Mouse (Mus musculus): ENCODE results near the gene Trim25. TPM values are rescaled to one million over a fixed set of nuclear protein-coding genes. Genes with fewer than 3 reads are reported as not detected.

The Trim25 gene
- polyA plus RNA-seq (2014; fragmentation: Nextera tagmentation; extraction: Ambion mirVana): 11.5 and 13.2 TPM in 2 replicates

DNA sequence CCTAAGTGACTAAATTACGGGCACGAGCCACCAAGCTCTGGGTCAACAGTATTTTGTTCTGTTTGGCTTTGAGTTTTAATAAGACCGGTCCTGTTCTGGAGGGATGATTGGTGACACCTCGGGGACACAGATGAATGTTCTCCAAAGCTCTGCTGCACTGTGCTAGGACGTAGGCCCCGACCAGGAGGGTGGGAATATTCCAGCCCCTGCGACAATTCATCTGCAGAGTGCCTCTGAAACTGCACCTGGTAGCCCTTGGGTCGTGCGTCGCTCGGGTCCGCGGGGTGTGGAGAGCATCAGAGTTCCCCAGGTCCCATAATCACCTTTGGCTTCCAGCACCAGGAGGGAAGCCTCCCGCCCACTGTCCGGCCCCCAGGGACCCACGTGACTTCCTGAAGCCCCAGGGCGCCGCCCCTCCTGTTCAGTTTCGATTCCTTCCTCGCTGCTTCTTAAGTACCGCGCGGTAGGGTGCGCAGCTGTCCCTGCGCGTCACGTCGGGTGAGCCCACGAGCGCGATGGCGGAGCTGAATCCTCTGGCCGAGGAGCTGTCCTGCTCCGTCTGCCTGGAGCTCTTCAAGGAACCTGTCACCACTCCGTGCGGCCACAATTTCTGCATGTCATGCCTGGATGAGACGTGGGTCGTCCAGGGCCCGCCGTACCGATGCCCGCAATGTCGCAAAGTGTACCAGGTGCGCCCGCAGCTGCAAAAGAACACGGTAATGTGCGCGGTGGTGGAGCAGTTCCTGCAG is at the start of gene Trim25:
Gene Trim25 (plus strand): TSS at position 403 of the 749 bp plus-strand sequence.
- peak; percentile 90 for ATAC-seq (ENCODE audit: low FRiP score, low TSS enrichment)
- Histone ChIP-seq H3K36me3 (ENCODE audit: control insufficient read depth, insufficient read depth, low read length) (no peaks in the 10 kb centered on the region), H3K4me3 (ENCODE audit: low read length) (peak within 1 kb of the TSS; percentile 45), H3K27ac (ENCODE audit: low read depth, low read length) (no peak within 1 kb of the TSS; the same call in 1 of the 2 replicates), H3K27me3 (ENCODE audit: control insufficient read depth, insufficient read depth, low read length) (no peaks in the 10 kb centered on the region), H3K4me2 (replicated peaks; ENCODE audit: low read depth, low read length) (peak within 1 kb of the TSS; percentile 43), H3K9ac (ENCODE audit: low read depth, low read length) (peak within 1 kb of the TSS; percentile 61), H3K9me3 (ENCODE audit: control insufficient read depth, low read length) (no peaks in the 10 kb centered on the region), H3K4me1 (ENCODE audit: control insufficient read depth, insufficient read depth, low read length) (peaks cover 10% of the 10 kb centered on the region; the same call in 1 of the 2 replicates)
- 3% methylated on average over 48 of the region's 48 CpGs for WGBS

- no peaks in the 10 kb centered on the region for H3K9me3 ChIP-seq (ENCODE audit: control insufficient read depth, low read length)
- no peak overlapping the region for H3K4me3 ChIP-seq (ENCODE audit: low read length)
- no peaks in the 10 kb centered on the region for H3K27me3 ChIP-seq (ENCODE audit: control insufficient read depth, insufficient read depth, low read length)
- 84% methylated on average over 8 of the region's 8 CpGs for WGBS
- H3K36me3 ChIP-seq (ENCODE audit: control insufficient read depth, insufficient read depth, low read length): peaks cover 19% of the 10 kb centered on the region
- 0 out of 2 replicates have a peak, but pooled peaks cover 7% of the 10 kb centered on the region for H3K4me1 ChIP-seq (ENCODE audit: control insufficient read depth, insufficient read depth, low read length)
- H3K9ac ChIP-seq (ENCODE audit: low read depth, low read length): no peak overlapping the region
- no peak overlapping the region for H3K4me2 ChIP-seq (replicated peaks; ENCODE audit: low read depth, low read length)
- no peak for ATAC-seq (ENCODE audit: low FRiP score, low TSS enrichment)
- no peak overlapping the region for H3K27ac ChIP-seq (ENCODE audit: low read depth, low read length)
Observed at GRCm38 (mm10) chr11:88949802-88950639, 49.2 kb upstream of the Trim25 start.

- 87% methylated on average over 13 of the region's 13 CpGs for WGBS
- Histone ChIP-seq H3K27ac (ENCODE audit: low read depth, low read length) (no peak overlapping the region), H3K27me3 (ENCODE audit: control insufficient read depth, insufficient read depth, low read length) (no peaks in the 10 kb centered on the region), H3K9me3 (ENCODE audit: control insufficient read depth, low read length) (no peaks in the 10 kb centered on the region), H3K4me1 (ENCODE audit: control insufficient read depth, insufficient read depth, low read length) (0 out of 2 replicates have a peak, but pooled peaks cover 7% of the 10 kb centered on the region), H3K9ac (ENCODE audit: low read depth, low read length) (no peak overlapping the region; the same call in 1 of the 2 replicates), H3K36me3 (ENCODE audit: control insufficient read depth, insufficient read depth, low read length) (peaks cover 14% of the 10 kb centered on the region), H3K4me3 (ENCODE audit: low read length) (no peak overlapping the region), H3K4me2 (replicated peaks; ENCODE audit: low read depth, low read length) (no peak overlapping the region)
- no peak for ATAC-seq (ENCODE audit: low FRiP score, low TSS enrichment)
Observed at GRCm38 (mm10) chr11:88950640-88951250, 48.4 kb upstream of the Trim25 start.

DNA sequence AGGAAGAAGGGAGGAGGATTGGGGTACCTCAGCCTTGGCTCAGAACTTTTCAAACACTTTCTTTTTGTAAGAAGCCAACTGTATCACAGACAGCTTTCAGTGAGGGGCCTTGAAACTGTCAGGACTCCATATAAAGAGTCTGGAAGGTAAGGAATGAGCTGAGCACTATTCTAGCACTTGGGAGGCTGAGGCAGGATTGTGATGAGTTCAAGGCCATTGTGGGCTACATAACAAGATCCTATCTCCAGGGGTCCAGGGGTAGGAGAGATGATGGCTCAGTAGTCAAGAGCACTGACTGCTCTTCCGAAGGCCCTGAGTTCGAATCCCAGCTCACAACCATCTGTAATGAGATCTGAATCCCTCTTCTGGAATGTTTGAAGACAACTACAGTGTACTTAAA is 47.6 kb upstream of the Trim25 start:
- H3K4me2 ChIP-seq (replicated peaks; ENCODE audit: low read depth, low read length): no peak overlapping the region
- no peaks in the 10 kb centered on the region for H3K9me3 ChIP-seq (ENCODE audit: control insufficient read depth, low read length)
- 0 out of 2 replicates have a peak, but pooled peaks cover 7% of the 10 kb centered on the region for H3K4me1 ChIP-seq (ENCODE audit: control insufficient read depth, insufficient read depth, low read length)
- WGBS: 97% methylated on average over 2 of the region's 2 CpGs
- H3K4me3 ChIP-seq (ENCODE audit: low read length): no peak overlapping the region
- no peak overlapping the region for H3K27ac ChIP-seq (ENCODE audit: low read depth, low read length)
- peaks cover 14% of the 10 kb centered on the region for H3K36me3 ChIP-seq (ENCODE audit: control insufficient read depth, insufficient read depth, low read length)
- H3K9ac ChIP-seq (ENCODE audit: low read depth, low read length): no peak overlapping the region
- ATAC-seq (ENCODE audit: low FRiP score, low TSS enrichment): no peak
- H3K27me3 ChIP-seq (ENCODE audit: control insufficient read depth, insufficient read depth, low read length): no peaks in the 10 kb centered on the region

DNA sequence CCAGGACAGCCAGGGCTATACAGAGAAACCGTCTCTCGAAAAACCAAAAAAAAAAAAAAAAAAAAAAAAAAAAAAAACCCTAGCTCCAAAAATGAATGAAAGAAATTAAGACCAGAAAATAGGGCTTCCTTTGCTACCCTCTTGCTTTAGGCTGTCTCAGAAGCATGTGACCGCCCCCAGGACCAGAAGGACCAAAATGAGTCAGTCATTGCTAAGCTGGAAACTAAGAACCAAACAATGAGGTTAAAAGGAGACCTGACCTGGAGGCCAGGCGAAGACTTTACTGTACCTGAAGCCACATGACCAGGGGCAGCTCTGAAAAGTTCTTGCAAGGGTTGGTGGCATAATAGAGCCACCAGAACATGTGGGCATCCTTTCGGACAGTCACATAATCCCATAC is 47.1 kb upstream of the Trim25 start:
- H3K9me3 ChIP-seq (ENCODE audit: control insufficient read depth, low read length): no peaks in the 10 kb centered on the region
- 0 out of 2 replicates have a peak, but pooled peaks cover 7% of the 10 kb centered on the region for H3K4me1 ChIP-seq (ENCODE audit: control insufficient read depth, insufficient read depth, low read length)
- 92% methylated on average over 5 of the region's 5 CpGs for WGBS
- no peak for ATAC-seq (ENCODE audit: low FRiP score, low TSS enrichment)
- H3K4me3 ChIP-seq (ENCODE audit: low read length): no peak overlapping the region
- H3K4me2 ChIP-seq (replicated peaks; ENCODE audit: low read depth, low read length): no peak overlapping the region
- H3K27me3 ChIP-seq (ENCODE audit: control insufficient read depth, insufficient read depth, low read length): no peaks in the 10 kb centered on the region
- no peak overlapping the region for H3K9ac ChIP-seq (ENCODE audit: low read depth, low read length)
- H3K36me3 ChIP-seq (ENCODE audit: control insufficient read depth, insufficient read depth, low read length): peaks cover 14% of the 10 kb centered on the region
- no peak overlapping the region for H3K27ac ChIP-seq (ENCODE audit: low read depth, low read length)

DNA sequence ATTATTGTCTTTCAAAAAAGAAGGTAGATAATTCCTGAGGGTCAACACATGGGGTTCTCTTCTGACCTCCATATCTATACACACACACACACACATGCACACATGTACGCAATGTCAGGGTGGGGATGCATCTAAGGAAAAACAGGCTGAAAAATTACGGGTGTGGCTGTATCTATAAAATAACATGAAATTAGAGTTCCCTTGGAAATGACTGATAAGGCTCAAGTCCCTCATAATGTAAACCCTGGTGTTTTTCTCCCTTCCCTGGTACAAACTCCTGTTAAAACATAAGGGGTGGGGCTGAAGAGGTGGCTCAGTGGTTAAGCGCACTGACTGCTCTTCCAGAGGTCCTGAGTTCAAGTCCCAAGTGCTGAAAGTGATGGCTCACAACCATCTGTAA is 45.6 kb upstream of the Trim25 start:
- Histone ChIP-seq H3K27ac (ENCODE audit: low read depth, low read length) (no peak overlapping the region), H3K4me1 (ENCODE audit: control insufficient read depth, insufficient read depth, low read length) (0 out of 2 replicates have a peak, but pooled peaks cover 7% of the 10 kb centered on the region), H3K36me3 (ENCODE audit: control insufficient read depth, insufficient read depth, low read length) (peaks cover 14% of the 10 kb centered on the region), H3K4me2 (replicated peaks; ENCODE audit: low read depth, low read length) (no peak overlapping the region), H3K9ac (ENCODE audit: low read depth, low read length) (no peak overlapping the region), H3K4me3 (ENCODE audit: low read length) (no peak overlapping the region), H3K27me3 (ENCODE audit: control insufficient read depth, insufficient read depth, low read length) (no peaks in the 10 kb centered on the region), H3K9me3 (ENCODE audit: control insufficient read depth, low read length) (no peaks in the 10 kb centered on the region)
- WGBS: 89% methylated on average over 3 of the region's 3 CpGs
- no peak for ATAC-seq (ENCODE audit: low FRiP score, low TSS enrichment)

DNA sequence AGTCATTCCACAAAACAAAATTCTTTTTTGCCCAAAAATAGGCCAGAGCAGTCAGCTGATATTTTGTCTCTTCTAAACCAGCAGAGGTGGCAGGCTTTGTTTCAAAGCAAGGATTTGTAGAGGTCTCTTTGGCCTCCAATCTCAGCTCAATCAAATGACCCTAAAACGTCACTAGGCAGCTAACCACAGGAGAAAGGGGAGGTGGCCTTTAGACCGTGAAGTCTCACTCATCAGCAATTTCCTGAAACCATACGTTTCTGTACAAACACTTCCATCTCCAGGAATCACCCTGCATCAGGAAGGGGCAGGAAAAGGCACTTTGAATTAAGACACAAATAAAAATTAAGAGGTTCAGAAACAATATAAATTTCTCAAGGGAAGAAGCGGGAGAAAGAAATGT is 44.4 kb upstream of the Trim25 start:
- H3K4me3 ChIP-seq (ENCODE audit: low read length): peak overlapping the region; percentile 51
- H3K4me1 ChIP-seq (ENCODE audit: control insufficient read depth, insufficient read depth, low read length): 0 out of 2 replicates have a peak, but pooled peaks cover 7% of the 10 kb centered on the region
- peak; percentile 63; the same call in 1 of the 2 replicates for ATAC-seq (ENCODE audit: low FRiP score, low TSS enrichment)
- peaks cover 14% of the 10 kb centered on the region for H3K36me3 ChIP-seq (ENCODE audit: control insufficient read depth, insufficient read depth, low read length)
- H3K27ac ChIP-seq (ENCODE audit: low read depth, low read length): peak overlapping the region; percentile 57
- no peaks in the 10 kb centered on the region for H3K9me3 ChIP-seq (ENCODE audit: control insufficient read depth, low read length)
- 1% methylated on average over 4 of the region's 4 CpGs for WGBS
- peak overlapping the region; percentile 56 for H3K9ac ChIP-seq (ENCODE audit: low read depth, low read length)
- H3K4me2 ChIP-seq (replicated peaks; ENCODE audit: low read depth, low read length): peak overlapping the region; percentile 44
- H3K27me3 ChIP-seq (ENCODE audit: control insufficient read depth, insufficient read depth, low read length): no peaks in the 10 kb centered on the region

GRCm38 (mm10) chr11:88955217-88955969 is 43.8 kb upstream of the Trim25 start, which contains the start of gene Scpep1:
TSS of gene Scpep1 (minus strand) at chr11:88955465.
- peak within 1 kb of the TSS; percentile 57 for H3K27ac ChIP-seq (ENCODE audit: low read depth, low read length)
- ATAC-seq (ENCODE audit: low FRiP score, low TSS enrichment): peak; percentile 99
- H3K4me3 ChIP-seq (ENCODE audit: low read length): peak within 1 kb of the TSS; percentile 51
- H3K4me2 ChIP-seq (replicated peaks; ENCODE audit: low read depth, low read length): peak within 1 kb of the TSS; percentile 44
- H3K9me3 ChIP-seq (ENCODE audit: control insufficient read depth, low read length): no peaks in the 10 kb centered on the region
- 4% methylated on average over 34 of the region's 34 CpGs for WGBS
- peak within 1 kb of the TSS; percentile 56 for H3K9ac ChIP-seq (ENCODE audit: low read depth, low read length)
- H3K4me1 ChIP-seq (ENCODE audit: control insufficient read depth, insufficient read depth, low read length): 0 out of 2 replicates have a peak, but pooled peaks cover 7% of the 10 kb centered on the region
- H3K36me3 ChIP-seq (ENCODE audit: control insufficient read depth, insufficient read depth, low read length): peaks cover 13% of the 10 kb centered on the region
- H3K27me3 ChIP-seq (ENCODE audit: control insufficient read depth, insufficient read depth, low read length): no peaks in the 10 kb centered on the region
